Mouse (Mus musculus) intestine, embryonic 16.5 days (tissue): ENCODE measurements around the gene Cxcr5. TPM values are rescaled to one million over a fixed set of nuclear protein-coding genes. Genes with fewer than 3 reads are reported as not detected.
A peak's percentile ranks its signal among the peaks of the same experiment; 100 is the strongest.

Experiments
- ATAC-seq: fragments of 200-750 bp; cut with Nextera tagmentation; 2 replicates; pipeline ENCODE4 v1.8.0; 2017; ENCODE audit warnings: moderate TSS enrichment, moderate library complexity
- H3K27ac ChIP-seq: fragments of 300-500 bp; sonication (generic); 2 replicates; pipeline ENCODE4 v1.5.1; 2014; ENCODE audit warnings: mild to moderate bottlenecking, low read length
- H3K27me3 ChIP-seq: fragments of 300-500 bp; sonication (generic); replicated peaks from 2 replicates; pipeline ENCODE4 v1.6.1; 2014; ENCODE audit warnings: low read length, control low read depth, mixed read lengths; ENCODE audit not compliant: control insufficient read depth, insufficient read depth
- H3K36me3 ChIP-seq: fragments of 300-500 bp; sonication (generic); 2 replicates; pipeline ENCODE4 v1.6.1; 2014; ENCODE audit warnings: low read length, control low read depth; ENCODE audit not compliant: control insufficient read depth, insufficient read depth
- H3K4me1 ChIP-seq: fragments of 300-500 bp; sonication (generic); 2 replicates; pipeline ENCODE4 v1.6.1; 2014; ENCODE audit warnings: low read length, control low read depth, mixed read lengths; ENCODE audit not compliant: control insufficient read depth, insufficient read depth
- H3K4me2 ChIP-seq: fragments of 300-500 bp; sonication (generic); 2 replicates; pipeline ENCODE4 v1.6.1; 2014; ENCODE audit warnings: low read depth, low read length, control low read depth
- H3K4me3 ChIP-seq: fragments of 300-500 bp; sonication (generic); 2 replicates; pipeline ENCODE4 v1.5.1; 2014; ENCODE audit warnings: mild to moderate bottlenecking, low read length
- H3K9ac ChIP-seq: fragments of 300-500 bp; sonication (generic); 2 replicates; pipeline ENCODE4 v1.6.1; 2014; ENCODE audit warnings: low read depth, low read length
- H3K9me3 ChIP-seq: fragments of 300-500 bp; sonication (generic); 2 replicates; pipeline ENCODE4 v1.6.1; 2016; ENCODE audit warnings: low read length, control low read depth; ENCODE audit not compliant: control insufficient read depth
- WGBS: fragments of 180-500 bp; shearing (Covaris S2); extraction: QIAGEN DNeasy Blood & Tissue Kit; methylation state at CpG from one replicate; pipeline ENCODE4 v1.1.7; 2014; 5-methylcytosine and 5-hydroxymethylcytosine counted together
- polyA plus RNA-seq: library from polyadenylated mRNA; unstranded; fragments of >200 nt; fragmentation: Nextera tagmentation; extraction: Ambion mirVana; gene quantifications from 2 replicates; pipeline ENCODE4 v1.2.1, GENCODE M21; 2015

Gene Cxcr5
- polyA plus RNA-seq, 1 experiment from 2014 or later = 1.1 TPM

DNA sequence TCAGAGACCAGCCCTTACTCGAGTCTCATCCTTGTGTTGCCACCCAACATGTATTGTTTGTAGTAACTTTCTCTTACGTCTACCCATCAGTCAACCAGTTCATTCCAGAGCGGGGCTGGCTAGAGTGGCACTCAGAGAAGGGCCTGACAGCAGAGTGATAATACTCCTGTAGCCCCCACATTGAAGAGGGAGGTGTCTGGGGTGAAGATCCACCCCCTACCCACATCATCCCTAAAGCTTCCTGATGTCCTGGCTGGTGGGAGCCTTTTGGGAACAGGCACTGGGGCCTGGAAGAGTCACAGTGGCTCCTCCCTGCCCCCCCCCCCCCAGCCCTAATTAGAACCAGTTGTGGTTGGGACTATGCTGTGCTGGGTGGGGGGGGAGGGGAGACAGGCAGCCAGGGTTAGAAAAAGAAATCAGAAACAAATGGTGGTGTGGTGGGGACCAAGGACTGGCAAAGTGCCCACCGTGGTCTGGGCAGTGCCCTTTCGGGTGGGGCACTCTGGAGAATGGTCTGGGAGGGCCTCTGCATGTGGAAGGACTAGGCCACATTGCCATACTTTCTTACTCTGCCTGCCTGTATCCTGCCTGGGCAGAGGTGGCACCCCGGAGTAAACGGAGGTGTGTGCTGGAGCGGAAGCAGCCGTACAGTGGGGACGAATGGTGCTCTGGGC lies 60.3 kb downstream of the Cxcr5 start:
- Histone ChIP-seq H3K27ac (no peak overlapping the region; the same call in 1 of the 2 replicates), H3K27me3 (no peaks in the 10 kb centered on the region), H3K4me1 (peaks cover 59% of the 10 kb centered on the region), H3K4me2 (no peak overlapping the region), H3K9me3 (no peaks in the 10 kb centered on the region), H3K36me3 (0 out of 2 replicates have a peak, but pooled peaks cover 1% of the 10 kb centered on the region), H3K9ac (peak overlapping the region; percentile 33; the same call in 1 of the 2 replicates), H3K4me3 (no peak overlapping the region)
- WGBS = 55% methylated on average over 10 of the region's 10 CpGs
- ATAC-seq = no peak

DNA sequence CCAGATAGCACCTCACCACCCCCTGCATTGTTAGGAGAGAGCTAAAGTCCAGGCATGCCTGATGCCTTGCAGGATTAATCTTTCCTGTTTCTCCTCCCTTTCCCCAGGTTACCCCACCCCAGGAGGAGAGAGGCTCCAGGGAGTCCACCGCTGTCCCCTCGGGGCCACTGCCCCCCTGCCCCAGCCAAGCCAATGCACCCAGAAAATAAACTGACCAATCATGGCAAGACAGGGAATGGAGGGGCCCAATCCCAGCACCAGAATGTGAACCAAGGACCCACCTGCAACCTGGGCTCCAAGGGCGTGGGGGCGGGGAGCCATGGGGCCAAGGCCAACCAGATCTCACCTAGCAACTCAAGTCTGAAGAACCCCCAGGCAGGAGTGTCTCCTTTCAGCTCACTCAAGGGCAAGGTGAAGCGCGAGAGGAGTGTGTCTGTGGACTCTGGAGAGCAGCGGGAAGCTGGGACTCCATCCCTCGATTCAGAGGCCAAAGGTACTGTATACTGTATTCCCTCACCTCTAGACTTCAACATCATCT lies 61.0 kb downstream of the Cxcr5 start:
- no peaks in the 10 kb centered on the region for H3K36me3 ChIP-seq
- 50% methylated on average over 8 of the region's 8 CpGs for WGBS
- peak overlapping the region; percentile 59; the same call in 1 of the 2 replicates for H3K9ac ChIP-seq
- peaks cover 60% of the 10 kb centered on the region for H3K4me1 ChIP-seq
- H3K4me3 ChIP-seq = 0 out of 2 replicates have a peak overlapping the region, but pooled peaks have one; percentile 44
- no peak overlapping the region; the same call in 1 of the 2 replicates for H3K4me2 ChIP-seq
- no peak for ATAC-seq
- no peaks in the 10 kb centered on the region for H3K27me3 ChIP-seq
- peak overlapping the region; percentile 78 for H3K27ac ChIP-seq
- H3K9me3 ChIP-seq = no peaks in the 10 kb centered on the region

DNA sequence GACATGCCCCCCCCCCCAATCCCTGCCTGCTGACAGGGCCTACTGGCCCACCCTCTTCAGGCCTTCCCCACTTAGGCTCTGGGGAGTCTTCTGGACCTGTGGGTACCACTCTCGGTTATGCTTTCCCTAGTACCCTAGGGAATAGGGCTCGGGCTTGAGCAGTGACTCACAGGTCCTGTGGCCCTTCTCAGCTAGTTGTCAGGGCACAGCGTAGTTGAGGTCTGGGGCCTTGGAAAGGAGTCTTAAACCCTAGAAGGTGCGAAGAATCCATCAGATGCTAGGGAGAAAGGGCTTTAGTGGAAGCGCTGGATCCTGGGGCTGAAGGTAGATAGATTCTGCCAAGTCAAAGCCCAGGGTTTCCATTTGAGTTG lies 61.5 kb downstream of the Cxcr5 start:
- peak overlapping the region; percentile 59 for H3K9ac ChIP-seq
- H3K4me1 ChIP-seq = peaks cover 62% of the 10 kb centered on the region
- no peaks in the 10 kb centered on the region for H3K27me3 ChIP-seq
- H3K4me3 ChIP-seq = peak overlapping the region; percentile 44
- H3K4me2 ChIP-seq = peak overlapping the region; percentile 65
- no peaks in the 10 kb centered on the region for H3K36me3 ChIP-seq
- H3K27ac ChIP-seq = peak overlapping the region; percentile 78
- 0 out of 2 replicates have a peak, but pooled peaks have one; percentile 2 for ATAC-seq
- 36% methylated on average over 5 of the region's 5 CpGs for WGBS
- H3K9me3 ChIP-seq = no peaks in the 10 kb centered on the region

DNA sequence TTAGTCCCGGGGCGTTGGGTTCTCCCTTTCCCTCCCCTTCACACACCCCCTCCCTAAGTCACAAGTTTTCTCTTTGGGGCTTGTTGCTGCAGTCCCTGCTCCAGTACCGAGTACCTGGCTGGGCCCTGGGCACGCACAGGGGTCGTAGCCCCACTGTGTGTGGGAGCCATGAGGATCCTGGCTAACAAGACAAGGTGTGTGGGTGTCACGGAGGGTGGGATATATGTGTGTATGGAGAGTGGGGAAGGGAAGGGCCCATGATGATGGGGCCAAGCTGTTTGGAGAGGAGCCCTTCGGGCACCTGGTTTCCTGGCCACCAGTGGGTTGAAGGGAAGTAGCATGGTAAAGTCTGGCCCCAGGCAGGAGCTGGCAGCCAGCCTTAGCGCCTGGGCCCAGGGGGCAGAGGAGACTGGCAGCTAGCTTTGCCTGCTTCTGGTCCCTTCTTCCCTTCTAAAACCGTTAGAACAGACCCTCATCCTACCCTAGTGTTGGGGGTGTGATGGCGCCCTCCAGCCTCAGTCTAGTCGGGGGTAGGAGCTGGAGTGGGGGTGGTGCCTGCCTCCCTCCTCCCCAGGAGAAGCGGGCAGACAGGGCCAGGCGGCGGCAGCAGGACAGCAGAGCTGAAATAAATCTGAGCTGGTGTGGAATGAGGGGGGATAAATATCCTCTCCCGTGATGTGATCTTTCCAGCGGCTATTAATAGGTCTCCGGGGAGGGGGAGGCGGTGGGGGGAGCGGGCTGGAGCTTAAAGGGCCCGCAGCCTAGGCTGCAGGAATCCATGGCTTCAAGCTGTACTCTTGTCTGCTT lies 62.1 kb downstream of the Cxcr5 start:
- H3K27ac ChIP-seq = peak overlapping the region; percentile 78
- H3K4me3 ChIP-seq = peak overlapping the region; percentile 44
- H3K4me2 ChIP-seq = peak overlapping the region; percentile 65
- no peaks in the 10 kb centered on the region for H3K27me3 ChIP-seq
- H3K36me3 ChIP-seq = no peaks in the 10 kb centered on the region
- ATAC-seq = peak; percentile 21
- H3K4me1 ChIP-seq = peaks cover 68% of the 10 kb centered on the region
- H3K9me3 ChIP-seq = no peaks in the 10 kb centered on the region
- H3K9ac ChIP-seq = peak overlapping the region; percentile 59
- 24% methylated on average over 20 of the region's 20 CpGs for WGBS

GRCm38 (mm10) chr9:44498421-44499355 lies 63.0 kb downstream of the Cxcr5 start:
- Histone ChIP-seq H3K9ac (peak overlapping the region; percentile 59), H3K27ac (peak overlapping the region; percentile 78), H3K4me2 (peak overlapping the region; percentile 65), H3K4me1 (peaks cover 77% of the 10 kb centered on the region), H3K9me3 (no peaks in the 10 kb centered on the region), H3K27me3 (no peaks in the 10 kb centered on the region), H3K4me3 (peak overlapping the region; percentile 44), H3K36me3 (no peaks in the 10 kb centered on the region)
- ATAC-seq = peak; percentile 68
- 1% methylated on average over 59 of the region's 59 CpGs for WGBS

- peak overlapping the region; percentile 59 for H3K9ac ChIP-seq
- no peaks in the 10 kb centered on the region for H3K9me3 ChIP-seq
- H3K36me3 ChIP-seq = no peaks in the 10 kb centered on the region
- H3K4me1 ChIP-seq = peaks cover 86% of the 10 kb centered on the region
- peak overlapping the region; percentile 44 for H3K4me3 ChIP-seq
- peak; percentile 62 for ATAC-seq
- no peaks in the 10 kb centered on the region for H3K27me3 ChIP-seq
- 2% methylated on average over 11 of the region's 11 CpGs for WGBS
- peak overlapping the region; percentile 78 for H3K27ac ChIP-seq
- H3K4me2 ChIP-seq = peak overlapping the region; percentile 65
Observed at GRCm38 (mm10) chr9:44497624-44498377, 63.9 kb downstream of the Cxcr5 start.

DNA sequence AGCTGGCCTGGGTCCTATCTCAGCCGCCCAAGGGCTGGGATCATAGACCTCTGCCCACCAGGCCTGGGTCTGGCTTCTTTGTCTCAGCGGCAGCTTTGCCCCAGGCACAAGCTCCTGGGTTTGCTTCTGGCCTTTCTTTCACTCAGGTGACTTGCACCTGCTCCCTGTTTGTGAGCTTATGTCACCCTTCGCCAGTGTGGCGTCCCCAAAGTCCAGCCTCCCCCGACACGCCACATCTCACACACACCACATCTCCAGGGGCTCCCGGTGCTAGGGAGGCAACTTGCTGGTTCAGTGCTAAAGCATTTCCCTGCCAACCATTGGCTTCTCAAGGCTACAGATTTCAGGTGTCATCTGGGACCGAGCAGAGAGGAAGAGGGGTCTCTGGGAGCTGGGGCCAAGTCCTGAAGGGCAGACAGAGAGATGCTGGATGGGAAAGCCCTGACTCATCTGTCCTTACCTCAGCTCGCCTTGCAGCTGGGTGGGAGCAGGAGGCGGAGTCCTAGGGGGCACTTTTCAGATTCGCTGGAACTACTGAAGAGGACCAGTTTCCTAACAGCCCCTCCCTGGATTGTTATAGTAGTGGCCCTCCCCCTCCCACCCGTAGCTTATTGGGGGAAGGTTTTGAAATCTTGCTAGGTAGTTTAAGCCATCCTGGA lies 64.7 kb downstream of the Cxcr5 start:
- H3K27ac ChIP-seq = no peak overlapping the region
- 0 out of 2 replicates have a peak overlapping the region, but pooled peaks have one; percentile 59 for H3K9ac ChIP-seq
- no peaks in the 10 kb centered on the region for H3K36me3 ChIP-seq
- no peak overlapping the region for H3K4me3 ChIP-seq
- peak overlapping the region; percentile 65; the same call in 1 of the 2 replicates for H3K4me2 ChIP-seq
- no peak for ATAC-seq
- no peaks in the 10 kb centered on the region for H3K9me3 ChIP-seq
- no peaks in the 10 kb centered on the region for H3K27me3 ChIP-seq
- WGBS = 60% methylated on average over 12 of the region's 12 CpGs
- H3K4me1 ChIP-seq = peaks cover 93% of the 10 kb centered on the region

DNA sequence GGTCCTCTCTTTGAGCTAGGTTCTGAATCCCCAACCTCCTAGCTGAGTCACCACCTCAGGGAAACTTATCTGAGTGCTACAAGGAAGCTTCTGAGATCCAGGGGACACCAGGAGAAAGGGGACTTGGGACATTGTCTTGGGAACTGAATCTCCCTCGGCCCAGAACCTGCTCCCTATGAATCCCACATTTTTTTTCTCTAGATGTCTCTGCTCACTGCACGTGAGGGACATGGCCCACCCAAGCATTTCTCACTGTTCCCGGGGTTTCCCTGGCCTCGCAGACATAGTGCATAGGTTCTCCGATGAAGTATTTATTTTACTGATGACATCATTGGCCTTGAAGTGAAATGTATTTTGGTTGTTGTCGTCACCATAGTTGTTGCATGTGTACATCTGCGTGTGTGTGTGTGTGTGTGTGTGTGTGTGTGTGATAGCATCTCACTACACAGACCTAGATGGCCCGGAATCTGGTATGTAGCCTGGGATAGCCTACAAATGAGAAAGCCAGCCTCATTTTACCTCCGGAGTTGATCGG lies 65.8 kb downstream of the Cxcr5 start:
- peaks cover 93% of the 10 kb centered on the region for H3K4me1 ChIP-seq
- WGBS = 77% methylated on average over 10 of the region's 10 CpGs
- no peaks in the 10 kb centered on the region for H3K27me3 ChIP-seq
- peak overlapping the region; percentile 40; the same call in 1 of the 2 replicates for H3K27ac ChIP-seq
- H3K4me3 ChIP-seq = no peak overlapping the region
- H3K36me3 ChIP-seq = no peaks in the 10 kb centered on the region
- no peak for ATAC-seq
- no peak overlapping the region for H3K9ac ChIP-seq
- no peaks in the 10 kb centered on the region for H3K9me3 ChIP-seq
- no peak overlapping the region for H3K4me2 ChIP-seq
